Mouse (Mus musculus) liver, adult 2 months (tissue): ENCODE data around the gene Cldn15. TPM values are rescaled to one million over a fixed set of nuclear protein-coding genes. Genes with fewer than 3 reads are reported as not detected.

Source experiments
- DNase-seq: peaks from one replicate; pipeline ENCODE4 v3.0.0-alpha.2; 2011; ENCODE audit warnings: low read depth, low spot score; ENCODE audit errors: extremely low read depth
- H3K27ac ChIP-seq: fragments of 200-500 bp; replicated peaks from 2 replicates; pipeline ENCODE4 v1.5.1; 2012; ENCODE audit warnings: low read depth, mild to moderate bottlenecking, control low read depth, inconsistent platforms, low read length; ENCODE audit not compliant: insufficient read depth
- H3K27me3 ChIP-seq: fragments of 200-500 bp; 2 replicates; pipeline ENCODE4 v1.6.1; 2012; ENCODE audit warnings: mild to moderate bottlenecking, moderate library complexity, low read length, inconsistent platforms; ENCODE audit not compliant: control insufficient read depth, insufficient read depth
- H3K36me3 ChIP-seq: fragments of 200-500 bp; 2 replicates; pipeline ENCODE4 v1.6.1; 2012; ENCODE audit warnings: low read length, inconsistent platforms; ENCODE audit not compliant: control insufficient read depth, insufficient read depth
- H3K4me1 ChIP-seq: fragments of 200-500 bp; 2 replicates; pipeline ENCODE4 v1.6.1; 2011; ENCODE audit warnings: low read length; ENCODE audit not compliant: control insufficient read depth, insufficient read depth
- H3K4me3 ChIP-seq: fragments of 200-500 bp; 2 replicates; pipeline ENCODE4 v1.5.1; 2011; ENCODE audit warnings: low read depth, mild to moderate bottlenecking, control low read depth, low read length, moderate library complexity; ENCODE audit not compliant: insufficient read depth
- H3K79me2 ChIP-seq: fragments of 200-500 bp; 2 replicates; pipeline ENCODE4 v1.6.1; 2012; ENCODE audit warnings: inconsistent platforms, mild to moderate bottlenecking, low read length, moderate library complexity; ENCODE audit not compliant: control insufficient read depth, insufficient read depth
- H3K9ac ChIP-seq: fragments of 200-500 bp; 2 replicates; pipeline ENCODE4 v1.6.1; 2012; ENCODE audit warnings: low read depth, mild to moderate bottlenecking, control low read depth, inconsistent platforms, low read length
- CTCF ChIP-seq: fragments of 200-500 bp; IDR thresholded peaks from 2 replicates; pipeline ENCODE4 v1.5.1; 2011; ENCODE audit warnings: low read depth, low read length, control low read depth
- POLR2A ChIP-seq: fragments of 200-500 bp; IDR thresholded peaks from 2 replicates; pipeline ENCODE4 v1.6.1; 2011; ENCODE audit warnings: low read length, control low read depth; ENCODE audit not compliant: insufficient read depth; ENCODE audit errors: extremely low read depth
- WGBS: fragments of 180-500 bp; shearing (Covaris S2); methylation state at CpG from one replicate; pipeline ENCODE4 v1.1.7; 2018; 5-methylcytosine and 5-hydroxymethylcytosine counted together
- polyA plus RNA-seq: library from polyadenylated mRNA; depleted of rRNA; stranded (reverse); fragments of >200 nt; gene quantifications from 2 replicates; pipeline ENCODE4 v1.2.3, GENCODE M21; 2012; rRNA removed
- total RNA-seq: library from RNA; depleted of rRNA; stranded (reverse); fragments of >200 nt; gene quantifications from 2 replicates; pipeline ENCODE4 v1.2.3, GENCODE M21; 2014; rRNA removed

The Cldn15 gene
- total and polyA plus RNA-seq, 2 experiments: 0.46 to 0.81 TPM

DNA sequence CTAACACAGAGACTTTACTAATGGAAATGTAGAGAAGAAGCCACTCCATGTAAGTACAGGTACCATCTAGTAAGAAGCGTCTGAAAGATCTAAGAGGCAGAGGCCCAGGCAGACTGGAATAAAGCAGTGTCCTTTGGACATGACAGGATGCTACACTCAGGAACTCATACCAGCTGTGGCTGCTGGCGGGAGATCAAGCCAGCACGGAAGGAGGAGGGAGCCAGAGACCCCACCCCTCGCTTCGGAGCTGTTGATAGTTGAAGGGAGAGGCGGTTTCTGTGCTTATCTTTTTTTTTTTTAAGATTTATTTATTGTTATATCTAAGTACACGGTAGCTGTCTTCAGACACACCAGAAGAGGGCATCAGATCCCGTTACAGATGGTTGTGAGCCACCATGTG, 40.9 kb downstream of the Cldn15 start:
- 48% methylated on average over 8 of the region's 8 CpGs for WGBS
- Histone ChIP-seq H3K27ac (no peak overlapping the region), H3K9ac (no peak overlapping the region), H3K36me3 (no peaks in the 10 kb centered on the region), H3K27me3 (no peaks in the 10 kb centered on the region), H3K79me2 (no peaks in the 10 kb centered on the region), H3K4me1 (no peaks in the 10 kb centered on the region), H3K4me3 (no peak overlapping the region)
- no peak for DNase-seq
- TF ChIP-seq POLR2A: no peak
- no peak for TF ChIP-seq CTCF

- Histone ChIP-seq H3K9ac (no peak overlapping the region), H3K79me2 (no peaks in the 10 kb centered on the region), H3K27me3 (no peaks in the 10 kb centered on the region), H3K4me1 (no peaks in the 10 kb centered on the region), H3K36me3 (no peaks in the 10 kb centered on the region), H3K27ac (no peak overlapping the region), H3K4me3 (no peak overlapping the region)
- 38% methylated on average over 3 of the region's 3 CpGs for WGBS
- DNase-seq: peak; percentile 27
- no peak for TF ChIP-seq POLR2A
- TF ChIP-seq CTCF: peak; percentile 10; the same call in 1 of the 2 replicates
These were observed 43.6 kb downstream of the Cldn15 start for GRCm38 (mm10) chr5:137009988-137010387.

GRCm38 (mm10) chr5:137012401-137012950, 46.1 kb downstream of the Cldn15 start:
- H3K4me1 ChIP-seq: no peaks in the 10 kb centered on the region
- no peaks in the 10 kb centered on the region for H3K79me2 ChIP-seq
- H3K9ac ChIP-seq: no peak overlapping the region
- WGBS: 83% methylated on average over 15 of the region's 15 CpGs
- H3K27ac ChIP-seq: no peak overlapping the region
- TF ChIP-seq POLR2A (no peak), CTCF (no peak)
- H3K36me3 ChIP-seq: no peaks in the 10 kb centered on the region
- DNase-seq: no peak
- H3K4me3 ChIP-seq: no peak overlapping the region
- no peaks in the 10 kb centered on the region for H3K27me3 ChIP-seq

- Histone ChIP-seq H3K79me2 (no peaks in the 10 kb centered on the region), H3K9ac (no peak overlapping the region), H3K27me3 (no peaks in the 10 kb centered on the region), H3K27ac (no peak overlapping the region), H3K4me3 (no peak overlapping the region), H3K36me3 (no peaks in the 10 kb centered on the region), H3K4me1 (no peaks in the 10 kb centered on the region)
- TF ChIP-seq POLR2A (no peak), CTCF (no peak)
- DNase-seq: no peak
- 90% methylated on average over 3 of the region's 3 CpGs for WGBS
These were observed 49.5 kb downstream of the Cldn15 start for GRCm38 (mm10) chr5:137015913-137016312.

DNA sequence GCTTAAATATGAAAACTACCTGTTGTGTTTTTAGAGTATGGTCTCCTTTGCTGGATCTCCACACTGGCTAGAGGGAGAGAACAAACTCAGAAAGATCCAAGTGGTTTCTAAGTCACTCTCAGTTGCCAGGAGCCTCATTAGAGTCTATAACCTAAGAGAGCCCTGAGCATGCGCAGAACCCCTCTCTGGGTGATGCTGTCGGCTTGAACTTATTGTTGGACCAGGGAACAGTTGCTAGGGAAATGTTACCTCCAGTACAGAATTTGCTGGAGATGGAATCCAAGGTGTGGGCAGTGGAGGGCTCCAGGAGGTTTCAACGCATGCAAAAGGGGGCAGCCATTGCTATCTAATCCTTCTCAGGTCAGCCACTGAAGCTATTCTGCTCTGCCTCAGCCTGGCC, 57.9 kb downstream of the Cldn15 start:
- no peaks in the 10 kb centered on the region for H3K36me3 ChIP-seq
- H3K27ac ChIP-seq: no peak overlapping the region
- WGBS: 64% methylated on average over 3 of the region's 3 CpGs
- peaks cover 6% of the 10 kb centered on the region for H3K27me3 ChIP-seq
- H3K9ac ChIP-seq: no peak overlapping the region
- no peak for DNase-seq
- H3K4me3 ChIP-seq: no peak overlapping the region
- no peaks in the 10 kb centered on the region for H3K79me2 ChIP-seq
- H3K4me1 ChIP-seq: no peaks in the 10 kb centered on the region
- TF ChIP-seq POLR2A (no peak), CTCF (no peak)

DNA sequence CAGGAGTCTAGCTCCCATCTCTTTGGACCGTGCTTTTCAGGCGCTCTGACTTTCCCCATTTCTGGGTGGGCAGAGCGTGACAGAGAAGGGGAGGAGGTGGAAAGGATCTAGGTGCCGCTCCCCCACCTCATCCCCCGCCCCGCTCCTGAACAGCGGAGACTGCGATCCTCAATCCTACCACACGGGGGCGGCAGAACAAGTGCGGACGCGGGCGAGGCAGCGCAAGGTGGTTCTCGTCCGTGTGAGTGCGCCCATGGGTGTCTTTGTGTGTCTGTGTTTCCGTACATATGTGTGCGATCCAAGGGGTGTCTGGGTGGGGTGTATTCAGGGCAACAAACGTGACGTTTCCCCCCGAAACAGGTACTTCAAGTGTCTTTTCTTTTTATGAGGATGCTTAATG, 58.7 kb downstream of the Cldn15 start:
- WGBS: 1% methylated on average over 23 of the region's 23 CpGs
- no peak overlapping the region for H3K4me3 ChIP-seq

More for the DNA sequence above, 58.7 kb downstream of the Cldn15 start:
- TF ChIP-seq CTCF: peak; percentile 92
- TF ChIP-seq POLR2A: no peak
- no peaks in the 10 kb centered on the region for H3K79me2 ChIP-seq
- no peaks in the 10 kb centered on the region for H3K36me3 ChIP-seq
- no peak for DNase-seq
- H3K27me3 ChIP-seq: peaks cover 9% of the 10 kb centered on the region
- H3K9ac ChIP-seq: no peak overlapping the region
- no peaks in the 10 kb centered on the region for H3K4me1 ChIP-seq
- H3K27ac ChIP-seq: no peak overlapping the region

Other genes with a start within 250 kb of the Cldn15 start
- not detected in 2 replicates for gene Col26a1, start 83.4 kb upstream of the Cldn15 start, total RNA-seq
- gene Col26a1, start 83.4 kb upstream of the Cldn15 start, polyA plus RNA-seq: not detected in 2 replicates
- gene Ift22, start 58.5 kb upstream of the Cldn15 start, total RNA-seq: 2.4 and 3.2 TPM in 2 replicates
- gene Ift22, start 58.5 kb upstream of the Cldn15 start, polyA plus RNA-seq: 3.4 and 3.8 TPM in 2 replicates
- gene Fis1, start 13.3 kb upstream of the Cldn15 start, total RNA-seq: 106 and 115 TPM in 2 replicates
- 112 and 120 TPM in 2 replicates for gene Fis1, start 13.3 kb upstream of the Cldn15 start, polyA plus RNA-seq
- gene Plod3, start 20.4 kb downstream of the Cldn15 start, total RNA-seq: 21.5 and 22.7 TPM in 2 replicates
- gene Plod3, start 20.4 kb downstream of the Cldn15 start, polyA plus RNA-seq: 23.4 and 27.4 TPM in 2 replicates
- gene Znhit1, start 21.4 kb downstream of the Cldn15 start, total RNA-seq: 30.0 and 44.5 TPM in 2 replicates
- gene Znhit1, start 21.4 kb downstream of the Cldn15 start, polyA plus RNA-seq: 101 and 109 TPM in 2 replicates
- 0.07 TPM in 1 of 2 replicates, not detected in the other for gene Vgf, start 59.8 kb downstream of the Cldn15 start, total RNA-seq
- not detected in 2 replicates for gene Vgf, start 59.8 kb downstream of the Cldn15 start, polyA plus RNA-seq
- 21.5 and 23.8 TPM in 2 replicates for gene Ap1s1, start 79.5 kb downstream of the Cldn15 start, total RNA-seq
- gene Ap1s1, start 79.5 kb downstream of the Cldn15 start, polyA plus RNA-seq: 24.1 and 25.6 TPM in 2 replicates
- gene Serpine1, start 105.7 kb downstream of the Cldn15 start, total RNA-seq: 0.83 and 1.9 TPM in 2 replicates
- gene Serpine1, start 105.7 kb downstream of the Cldn15 start, polyA plus RNA-seq: 0.12 and 0.32 TPM in 2 replicates
- 9.3 and 11.2 TPM in 2 replicates for gene Trim56, start 149.6 kb downstream of the Cldn15 start, total RNA-seq
- gene Trim56, start 149.6 kb downstream of the Cldn15 start, polyA plus RNA-seq: 4.3 and 5.7 TPM in 2 replicates
- 0.28 TPM in 1 of 2 replicates, not detected in the other for gene Muc3, start 182.7 kb downstream of the Cldn15 start, total RNA-seq
- gene Muc3, start 182.7 kb downstream of the Cldn15 start, polyA plus RNA-seq: 0.19 and 0.37 TPM in 2 replicates
- not detected in 2 replicates for gene Muc3a, start 245.8 kb downstream of the Cldn15 start, total RNA-seq
- 0.10 and 0.12 TPM in 2 replicates for gene Muc3a, start 245.8 kb downstream of the Cldn15 start, polyA plus RNA-seq